Mouse (Mus musculus) heart, embryonic 13.5 days (tissue): Measurements from ENCODE around the gene Tepp. TPM values are rescaled to one million over a fixed set of nuclear protein-coding genes. Genes with fewer than 3 reads are reported as not detected.
A peak's percentile ranks its signal among the peaks of the same experiment; 100 is the strongest.

ENCODE experiments used
- ATAC-seq: fragments of 200-750 bp; cut with Nextera tagmentation; 2 replicates; pipeline ENCODE4 v1.8.0; 2017; ENCODE audit warnings: moderate TSS enrichment; ENCODE audit not compliant: insufficient number of reproducible peaks, low FRiP score, low TSS enrichment; ENCODE audit errors: extremely low read depth
- H3K27ac ChIP-seq: fragments of 300-500 bp; sonication (generic); replicated peaks from 2 replicates; pipeline ENCODE4 v1.5.1; 2015; ENCODE audit warnings: moderate library complexity, mild to moderate bottlenecking, inconsistent platforms
- H3K27me3 ChIP-seq: fragments of 300-500 bp; sonication (generic); replicated peaks from 2 replicates; pipeline ENCODE4 v1.6.1; 2015; ENCODE audit warnings: mild to moderate bottlenecking, inconsistent platforms
- H3K36me3 ChIP-seq: fragments of 300-500 bp; sonication (generic); 2 replicates; pipeline ENCODE4 v1.6.1; 2015; ENCODE audit warnings: mild to moderate bottlenecking, inconsistent platforms
- H3K4me1 ChIP-seq: fragments of 300-500 bp; sonication (generic); 2 replicates; pipeline ENCODE4 v1.6.1; 2015; ENCODE audit warnings: inconsistent platforms
- H3K4me2 ChIP-seq: fragments of 300-500 bp; sonication (generic); 2 replicates; pipeline ENCODE4 v1.6.1; 2015; ENCODE audit warnings: inconsistent platforms, mild to moderate bottlenecking, moderate library complexity
- H3K4me3 ChIP-seq: fragments of 300-500 bp; sonication (generic); 2 replicates; pipeline ENCODE4 v1.5.1; 2015; ENCODE audit warnings: moderate library complexity, mild to moderate bottlenecking, inconsistent platforms
- H3K9ac ChIP-seq: fragments of 300-500 bp; sonication (generic); 2 replicates; pipeline ENCODE4 v1.6.1; 2015; ENCODE audit warnings: inconsistent platforms, mild to moderate bottlenecking, moderate library complexity
- H3K9me3 ChIP-seq: fragments of 300-500 bp; sonication (generic); 2 replicates; pipeline ENCODE4 v1.6.1; 2016; ENCODE audit warnings: inconsistent platforms
- WGBS: fragments of 180-500 bp; shearing (Covaris S2); methylation state at CpG from one replicate; pipeline ENCODE4 v1.1.7; 2015; ENCODE audit warnings: mixed read lengths; 5-methylcytosine and 5-hydroxymethylcytosine counted together
- polyA plus RNA-seq: library from polyadenylated mRNA; unstranded; fragments of >200 nt; fragmentation: Nextera tagmentation; extraction: Ambion mirVana; gene quantifications from 2 replicates; pipeline ENCODE4 v1.2.1, GENCODE M21; 2015

The Tepp gene
- polyA plus RNA-seq, 1 experiment from 2014 or later = 0.40 TPM

DNA sequence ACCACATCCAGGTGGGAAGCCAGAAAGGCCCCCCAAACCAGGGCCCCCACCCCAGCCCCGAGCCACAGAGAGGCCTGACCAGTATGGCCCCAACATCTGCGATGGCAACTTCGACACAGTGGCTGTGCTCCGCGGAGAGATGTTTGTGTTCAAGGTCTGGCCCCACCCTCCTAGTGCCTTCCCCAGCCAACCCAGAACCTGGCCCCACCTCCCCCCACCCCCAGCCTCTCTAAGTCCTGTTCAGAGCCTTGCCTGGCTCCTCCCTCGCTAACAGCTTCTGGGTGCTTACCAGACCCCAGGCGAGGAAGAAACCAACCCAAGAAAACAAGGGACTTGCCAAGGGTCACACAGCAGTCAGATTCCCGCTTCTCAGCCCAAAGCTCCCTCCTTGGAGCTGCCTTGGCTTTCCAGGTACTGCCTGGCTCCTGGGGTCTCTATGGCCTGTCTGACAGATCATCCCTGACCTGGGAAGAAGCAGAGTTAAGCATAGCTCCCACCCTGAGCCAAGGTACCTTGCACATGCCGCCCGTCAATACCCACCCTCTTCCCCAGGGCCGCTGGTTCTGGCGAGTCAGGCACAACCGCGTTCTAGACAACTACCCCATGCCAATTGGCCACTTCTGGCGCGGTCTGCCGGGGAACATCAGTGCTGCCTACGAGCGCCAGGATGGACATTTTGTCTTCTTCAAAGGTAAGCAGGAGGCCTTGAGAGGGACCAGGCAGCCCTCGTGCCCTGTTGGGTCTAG, 59.4 kb downstream of the Tepp start:
- 48% methylated on average over 20 of the region's 20 CpGs for WGBS
- no peak overlapping the region for H3K27ac ChIP-seq
- H3K4me2 ChIP-seq = peak overlapping the region; percentile 45
- H3K9ac ChIP-seq = peak overlapping the region; percentile 64
- no peaks in the 10 kb centered on the region for H3K9me3 ChIP-seq
- H3K36me3 ChIP-seq = peaks cover 89% of the 10 kb centered on the region
- no peaks in the 10 kb centered on the region for H3K27me3 ChIP-seq
- no peak; the same call in 1 of the 2 replicates for ATAC-seq
- H3K4me3 ChIP-seq = peak overlapping the region; percentile 14; the same call in 1 of the 2 replicates
- H3K4me1 ChIP-seq = peaks cover 70% of the 10 kb centered on the region

- H3K9me3 ChIP-seq = no peaks in the 10 kb centered on the region
- no peak overlapping the region for H3K4me2 ChIP-seq
- WGBS = 56% methylated on average over 12 of the region's 12 CpGs
- no peaks in the 10 kb centered on the region for H3K27me3 ChIP-seq
- ATAC-seq = no peak
- H3K27ac ChIP-seq = peak overlapping the region; percentile 45
- H3K4me1 ChIP-seq = peaks cover 63% of the 10 kb centered on the region
- H3K36me3 ChIP-seq = peaks cover 61% of the 10 kb centered on the region
- no peak overlapping the region for H3K4me3 ChIP-seq
- H3K9ac ChIP-seq = peak overlapping the region; percentile 3; the same call in 1 of the 2 replicates
Observed at GRCm38 (mm10) chr8:95373389-95374002, 63.1 kb downstream of the Tepp start.

DNA sequence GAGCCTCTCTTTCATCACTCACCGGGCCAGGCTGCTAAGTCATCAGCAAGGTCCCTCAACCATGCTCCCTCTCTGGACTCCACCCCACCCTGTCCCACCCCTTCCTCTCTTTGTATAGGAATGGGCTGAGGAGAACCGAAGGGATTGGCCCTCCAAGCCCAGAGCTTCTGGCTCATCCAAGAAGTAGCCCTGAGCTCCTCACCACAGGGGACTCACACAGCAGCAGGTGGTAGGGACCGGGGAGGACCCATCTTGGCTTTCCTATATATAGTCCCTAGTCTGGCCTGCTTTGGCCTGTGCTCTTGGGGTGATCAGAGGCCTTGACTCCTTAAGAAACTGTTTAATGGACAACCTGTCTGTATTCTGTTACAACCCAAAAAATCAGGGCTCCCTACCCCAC, 64.1 kb downstream of the Tepp start:
- Histone ChIP-seq H3K27ac (no peak overlapping the region; the same call in 1 of the 2 replicates), H3K9ac (no peak overlapping the region), H3K4me2 (no peak overlapping the region), H3K27me3 (no peaks in the 10 kb centered on the region), H3K9me3 (no peaks in the 10 kb centered on the region), H3K36me3 (peaks cover 52% of the 10 kb centered on the region), H3K4me1 (peaks cover 55% of the 10 kb centered on the region), H3K4me3 (no peak overlapping the region)
- WGBS = 65% methylated on average over 3 of the region's 3 CpGs
- ATAC-seq = no peak

GRCm38 (mm10) chr8:95375374-95375930, 65.1 kb downstream of the Tepp start:
- H3K4me1 ChIP-seq = peaks cover 48% of the 10 kb centered on the region
- H3K9me3 ChIP-seq = no peaks in the 10 kb centered on the region
- no peaks in the 10 kb centered on the region for H3K27me3 ChIP-seq
- no peak overlapping the region for H3K27ac ChIP-seq
- no peak overlapping the region for H3K4me3 ChIP-seq
- no peak overlapping the region for H3K4me2 ChIP-seq
- ATAC-seq = no peak
- H3K36me3 ChIP-seq = peaks cover 42% of the 10 kb centered on the region
- no peak overlapping the region for H3K9ac ChIP-seq
- WGBS = 74% methylated on average over 7 of the region's 7 CpGs

Other genes starting within 250 kb of the Tepp start
- gene Katnb1, start 229.4 kb upstream of the Tepp start, polyA plus RNA-seq = 16.0 and 16.1 TPM in 2 replicates
- gene Kifc3, start 107.8 kb upstream of the Tepp start, polyA plus RNA-seq = 10.6 and 12.1 TPM in 2 replicates
- 0.47 and 0.55 TPM in 2 replicates for gene Cngb1, start 4.0 kb upstream of the Tepp start, polyA plus RNA-seq
- gene Zfp319, start 21.4 kb downstream of the Tepp start, polyA plus RNA-seq = 5.6 and 5.9 TPM in 2 replicates
- 25.5 and 29.1 TPM in 2 replicates for gene Usb1, start 21.7 kb downstream of the Tepp start, polyA plus RNA-seq
- gene Mmp15, start 41.7 kb downstream of the Tepp start, polyA plus RNA-seq = 42.5 and 43.4 TPM in 2 replicates
- gene Cfap20, start 124.3 kb downstream of the Tepp start, polyA plus RNA-seq = 151 and 167 TPM in 2 replicates
- gene Csnk2a2, start 179.5 kb downstream of the Tepp start, polyA plus RNA-seq = 7.1 TPM in 2 replicates
- 2.2 and 2.4 TPM in 2 replicates for gene Ccdc113, start 223.5 kb downstream of the Tepp start, polyA plus RNA-seq